Mouse (Mus musculus) adrenal gland, adult (tissue): ENCODE data around the gene Fam174b.

Experiments
- DNase-seq, 2 experiments: peaks; one replicate each; pipeline ENCODE4 v3.0.0; 2022 to 2023; ENCODE audit warnings: low spot score in 1 of 2; ENCODE audit not compliant: inconsistent age in 2 of 2

Fam174b gene

DNA sequence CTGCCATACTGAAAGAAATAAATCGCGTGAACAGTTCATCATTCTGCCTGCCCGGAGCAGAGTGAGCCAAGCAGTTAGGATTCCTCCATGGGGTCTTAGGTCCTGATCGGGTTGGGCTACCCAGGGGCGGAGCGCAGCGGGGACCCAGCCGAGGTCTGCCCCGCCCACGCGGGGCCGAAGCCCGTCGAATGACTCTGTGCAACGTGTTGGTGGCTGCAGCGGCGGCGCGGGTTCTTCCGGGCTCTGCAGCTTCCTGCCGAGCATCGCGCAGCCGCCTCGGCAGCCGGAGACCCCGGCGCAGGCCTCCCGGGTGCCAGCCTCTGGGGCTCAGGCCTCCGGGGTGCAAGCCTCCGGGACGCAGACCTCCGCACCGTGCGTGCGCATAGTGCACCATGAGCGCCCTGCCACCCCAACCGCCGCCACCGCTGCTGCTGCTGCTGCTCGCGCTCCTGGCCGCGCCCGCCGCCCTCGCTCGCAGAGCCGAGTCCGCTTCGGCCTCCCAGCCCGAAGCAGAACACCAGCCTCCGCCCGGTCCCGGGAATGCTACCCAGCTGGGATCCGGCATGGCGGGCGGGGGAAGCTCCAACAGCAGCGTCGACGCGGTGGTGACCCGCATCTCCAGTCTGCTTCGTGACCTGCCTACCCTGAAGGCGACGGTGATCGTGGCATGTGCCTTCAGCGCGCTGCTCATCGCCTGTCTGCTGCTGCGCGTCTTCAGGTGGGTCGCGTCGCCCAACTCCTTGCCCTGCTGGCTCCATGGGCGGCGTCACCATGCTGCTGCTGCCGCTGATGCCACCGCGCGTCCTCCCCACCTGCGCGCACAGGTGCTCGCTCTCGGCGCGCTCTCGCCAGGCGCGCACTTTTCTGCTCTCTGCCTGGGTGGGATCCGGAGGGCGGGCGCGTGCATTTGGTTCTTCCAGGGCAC, at the start of gene Fam174b:
TSS of gene Fam174b (plus strand) at position 192 of the 925 bp plus-strand sequence.
- peak; percentile 63 to 83 for DNase-seq

DNA sequence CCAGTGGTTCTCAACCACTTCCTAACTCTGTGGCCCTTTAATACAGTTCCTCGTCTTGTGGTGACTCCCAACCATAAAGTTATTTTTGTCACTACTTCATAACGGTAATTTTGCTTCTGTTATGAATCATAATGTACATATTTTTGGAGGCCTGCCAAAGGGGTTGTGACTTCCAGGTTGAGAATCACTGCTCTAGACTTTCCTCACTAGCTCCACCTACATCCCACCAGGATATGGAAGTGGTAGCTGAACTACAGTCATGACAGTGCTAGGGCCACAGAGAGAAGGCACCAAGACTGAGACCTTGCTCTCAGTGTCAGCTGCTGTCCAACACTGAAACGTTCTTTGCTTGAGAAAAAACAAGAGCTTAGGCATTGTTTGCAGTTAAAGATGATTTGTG, 43.0 kb upstream of the Fam174b start:
- DNase-seq, result no peak

DNA sequence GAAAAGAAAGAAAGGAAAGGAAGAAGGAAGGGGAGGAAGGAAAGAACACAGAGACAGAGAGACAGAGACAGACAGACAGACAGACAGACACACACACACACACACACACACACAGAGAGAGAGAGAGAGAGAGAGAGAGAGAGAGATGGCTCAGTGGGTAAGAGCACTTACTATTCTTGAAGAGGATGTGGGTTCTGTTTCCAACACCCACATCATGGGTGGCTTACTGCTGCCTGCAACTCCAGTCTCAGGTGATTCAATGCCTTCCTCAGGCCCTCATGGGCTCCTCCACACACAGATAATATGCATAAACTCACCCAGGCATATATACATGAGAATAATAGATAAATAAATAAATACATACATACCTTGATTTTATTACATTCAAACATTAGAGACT, 35.8 kb upstream of the Fam174b start:
- no peak for DNase-seq

DNA sequence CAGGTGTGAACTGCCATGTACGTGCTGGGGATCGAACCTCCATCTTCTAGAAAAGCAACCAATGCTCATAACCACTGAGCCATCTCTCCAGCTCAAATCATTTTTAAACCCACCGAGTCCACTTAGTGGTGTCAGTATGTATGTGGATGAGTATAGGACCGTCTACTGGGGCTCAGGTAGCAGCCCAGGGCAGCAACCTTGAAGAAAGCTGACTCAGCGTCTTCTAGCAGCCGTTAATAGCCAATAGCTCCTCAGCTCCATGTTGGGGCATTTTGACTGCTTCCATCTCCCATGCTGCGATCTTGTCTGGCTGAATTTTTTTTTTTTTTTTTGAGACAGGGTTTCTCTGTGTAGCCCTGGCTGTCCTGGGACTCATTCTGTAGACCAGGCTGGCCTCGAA, 26.6 kb upstream of the Fam174b start:
- no peak for DNase-seq

DNA sequence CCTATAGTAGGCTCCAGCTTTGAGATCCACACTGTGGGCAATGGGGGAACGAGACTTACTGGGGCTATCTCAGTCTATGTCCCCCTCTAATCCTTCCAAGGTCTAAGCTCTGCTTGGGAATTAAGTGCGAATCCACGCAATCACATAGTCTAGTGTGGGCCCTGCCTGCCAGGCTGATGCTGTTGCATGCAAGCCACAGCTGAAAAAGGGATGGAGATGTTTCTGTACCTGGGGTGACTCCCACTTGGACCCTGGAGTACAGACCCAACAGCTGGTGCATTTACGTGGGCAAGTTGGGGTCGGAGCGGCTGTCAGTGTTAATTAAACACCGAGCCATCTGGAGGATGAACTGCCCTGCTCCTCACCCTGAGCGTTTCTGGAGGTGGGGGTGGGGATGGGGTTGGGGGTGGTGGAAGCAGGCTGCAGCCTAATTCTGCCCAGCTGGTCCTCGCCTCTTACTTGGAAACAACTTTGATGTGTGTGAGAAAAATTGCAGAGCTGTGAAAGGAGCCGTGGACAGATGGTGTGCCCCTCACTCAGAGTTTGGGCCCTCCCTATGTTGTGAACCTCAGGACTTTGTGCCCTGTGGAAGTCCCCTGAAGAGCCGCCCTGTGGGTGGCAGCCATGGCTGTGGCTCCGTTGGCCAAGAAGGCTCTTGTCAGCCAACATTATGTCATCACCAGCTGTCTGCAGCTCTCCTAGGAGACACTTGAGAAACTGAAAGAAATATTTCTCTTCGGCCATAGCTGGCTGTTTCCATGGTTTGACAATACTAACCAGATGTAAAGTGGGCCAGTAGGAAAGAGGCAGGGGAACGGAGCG, 24.0 kb upstream of the Fam174b start:
- DNase-seq, result peak in 1 of 2 experiments; percentile 25

DNA sequence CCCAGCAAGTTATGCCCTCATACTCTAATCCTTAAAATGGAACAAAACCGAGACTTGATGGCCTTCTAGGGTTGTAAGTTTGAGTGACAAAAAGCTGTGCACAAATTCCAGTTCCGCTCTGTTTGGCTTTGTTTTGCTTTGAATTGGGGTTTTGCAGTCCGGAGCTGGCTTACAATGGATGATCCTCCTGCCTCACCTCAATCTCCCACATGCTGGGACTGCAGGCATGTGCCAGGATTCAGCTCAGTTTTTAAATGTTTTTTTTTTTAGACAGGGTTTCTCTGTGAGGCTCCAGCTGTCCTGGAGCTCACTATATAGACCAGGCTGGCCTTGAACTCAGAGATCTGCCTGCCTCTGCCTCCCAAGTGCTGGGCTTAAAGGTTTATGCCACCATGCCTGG, 23.3 kb upstream of the Fam174b start:
- DNase-seq, result no peak

DNA sequence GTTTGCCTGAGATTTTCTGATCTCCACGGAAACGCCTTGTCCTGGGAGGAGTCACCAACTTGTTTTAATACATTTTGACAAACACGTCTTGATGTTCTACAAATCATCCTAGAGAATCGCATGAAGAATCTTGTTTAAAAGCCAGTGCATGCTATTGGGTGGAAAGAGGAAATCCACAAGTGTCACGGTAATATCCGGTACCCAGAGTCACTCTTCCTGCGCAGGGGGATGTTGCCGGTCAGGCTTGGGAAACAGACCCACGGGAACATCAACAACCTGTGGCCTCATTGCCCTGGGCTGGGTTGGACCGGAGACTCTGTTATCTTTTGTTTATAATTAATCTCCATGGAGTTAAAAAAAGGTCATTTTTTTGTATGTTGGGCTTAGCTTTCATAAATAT, 22.1 kb upstream of the Fam174b start:
- peak; percentile 24 to 61 for DNase-seq

DNA sequence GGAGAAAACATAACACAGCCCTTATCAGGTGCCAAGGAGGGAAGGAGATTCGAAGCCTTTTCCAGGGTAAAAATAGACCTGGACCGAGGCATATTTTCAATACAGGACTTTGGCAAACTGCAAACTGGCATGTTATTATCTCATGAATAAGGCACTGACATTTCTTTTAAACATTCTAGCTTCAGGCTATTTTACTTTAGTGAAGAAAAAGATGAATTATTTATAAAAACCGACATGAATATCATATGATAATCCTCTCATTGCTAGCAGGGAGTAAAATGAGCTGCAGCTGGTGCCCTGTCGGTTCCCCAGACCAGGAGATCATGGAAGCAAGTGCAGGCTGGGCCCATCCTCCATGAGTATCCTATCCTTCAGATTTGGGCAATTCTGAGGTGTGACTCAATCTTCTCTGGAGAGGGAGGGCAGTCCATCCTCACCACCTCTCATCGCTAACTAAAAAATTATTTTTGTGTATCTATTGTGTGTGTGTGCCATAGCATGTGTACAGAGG, 21.6 kb upstream of the Fam174b start:
- DNase-seq, result no peak

DNA sequence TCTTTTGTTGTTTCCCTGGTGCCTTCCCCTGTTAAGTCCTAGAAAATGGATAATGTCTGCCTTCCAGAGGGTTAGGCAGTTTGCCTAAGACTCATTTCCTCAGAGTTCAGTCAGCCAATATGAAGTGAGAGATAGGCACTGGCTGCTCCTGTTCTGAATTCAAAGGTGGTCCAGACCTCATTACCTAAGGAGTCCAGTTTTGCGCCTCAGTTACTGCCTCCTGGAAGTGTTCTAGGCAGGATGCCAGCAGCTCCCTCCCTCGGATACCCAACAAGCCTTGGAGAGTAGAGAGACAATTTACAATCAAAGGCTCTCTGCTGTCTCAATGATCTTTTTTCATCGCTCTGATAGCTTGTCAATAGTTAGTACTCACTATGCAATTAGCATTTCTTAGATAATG, 19.1 kb upstream of the Fam174b start:
- peak in 1 of 2 experiments; percentile 40 for DNase-seq

DNA sequence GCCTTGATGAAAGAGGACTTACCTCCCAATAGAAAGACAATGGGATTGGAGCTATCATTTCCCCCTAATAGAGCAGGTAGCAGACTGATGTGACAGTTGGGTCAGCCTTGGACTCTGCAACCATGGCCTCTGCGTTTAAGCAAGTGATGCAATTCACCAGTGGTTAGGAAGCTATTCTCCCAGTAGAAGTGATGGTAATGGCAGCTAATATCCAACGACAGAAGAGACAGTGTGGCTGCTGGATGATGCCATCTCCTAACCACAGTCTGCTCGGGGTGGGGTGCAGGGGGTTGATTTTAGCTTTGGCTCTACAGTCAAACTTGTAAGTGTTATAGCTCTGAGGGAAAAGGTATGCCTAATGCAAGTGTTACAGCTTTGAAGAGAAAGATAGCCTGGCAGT, 18.3 kb upstream of the Fam174b start:
- DNase-seq, result no peak

DNA sequence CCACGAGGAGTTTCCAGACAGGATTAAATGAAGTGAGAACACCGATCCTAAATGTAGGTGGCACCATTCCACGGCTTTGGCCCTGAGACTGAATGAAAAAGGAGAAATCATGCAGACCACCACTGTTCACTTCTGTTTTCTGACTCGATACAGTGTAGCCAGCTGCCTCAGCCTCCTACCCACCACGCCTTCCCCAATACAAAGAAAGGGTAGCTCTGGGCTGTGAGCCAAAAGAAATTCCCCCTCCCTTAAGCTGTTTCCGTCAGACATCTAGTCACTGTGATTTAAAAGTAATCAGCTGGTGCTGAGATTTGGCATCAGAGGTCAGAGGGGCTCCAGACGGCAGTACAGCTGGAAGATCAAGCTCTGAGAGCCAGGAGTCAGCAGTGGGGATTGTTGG, 10.2 kb upstream of the Fam174b start:
- no peak for DNase-seq

DNA sequence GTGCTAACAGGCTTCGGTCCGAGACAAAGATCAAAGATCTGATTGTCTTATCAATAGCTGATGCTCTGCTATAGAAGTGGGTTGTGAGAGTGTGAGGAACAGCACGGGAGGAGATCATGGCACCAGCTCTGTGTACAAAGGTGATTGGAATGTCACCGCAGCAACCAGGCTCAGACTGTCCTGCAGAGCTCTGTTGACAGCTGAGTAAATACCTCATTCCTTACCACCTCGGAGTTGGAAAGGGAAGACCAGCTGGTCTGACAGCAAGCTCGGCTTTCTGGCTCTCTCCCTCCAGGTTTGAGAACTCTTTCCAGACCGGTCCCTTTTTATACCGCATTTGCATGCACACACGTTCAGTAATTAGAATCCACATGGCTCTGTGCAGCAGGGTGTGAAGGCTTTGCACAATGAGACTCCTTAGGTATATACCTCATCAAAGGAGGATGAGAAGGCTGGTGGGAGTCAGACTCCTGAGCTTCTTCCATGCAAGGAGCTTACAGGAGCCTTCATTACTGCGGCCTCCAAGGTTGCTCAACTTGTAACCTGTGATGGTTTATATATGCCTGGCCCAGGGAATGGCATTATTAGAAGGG, 9.6 kb upstream of the Fam174b start:
- DNase-seq, result no peak

DNA sequence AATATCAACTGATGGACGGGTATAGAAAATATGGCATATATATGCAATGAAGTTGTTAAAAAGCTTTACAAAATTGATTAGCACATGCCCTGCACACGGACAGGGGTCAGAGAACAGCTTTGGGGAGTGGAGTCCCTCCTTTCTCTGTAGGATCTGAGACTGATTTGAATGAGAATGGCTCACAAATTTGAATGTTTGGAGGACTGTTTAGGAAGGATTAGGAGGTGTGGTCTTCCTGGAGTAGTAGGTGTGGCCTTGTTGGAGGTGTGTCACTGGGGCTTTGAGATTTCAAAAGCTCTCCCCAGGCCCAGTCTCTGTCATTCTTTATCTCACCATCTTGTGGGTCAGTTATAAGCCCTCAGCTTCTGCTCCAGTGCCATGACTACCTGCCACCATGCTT, 4.1 kb upstream of the Fam174b start:
- no peak for DNase-seq

DNA sequence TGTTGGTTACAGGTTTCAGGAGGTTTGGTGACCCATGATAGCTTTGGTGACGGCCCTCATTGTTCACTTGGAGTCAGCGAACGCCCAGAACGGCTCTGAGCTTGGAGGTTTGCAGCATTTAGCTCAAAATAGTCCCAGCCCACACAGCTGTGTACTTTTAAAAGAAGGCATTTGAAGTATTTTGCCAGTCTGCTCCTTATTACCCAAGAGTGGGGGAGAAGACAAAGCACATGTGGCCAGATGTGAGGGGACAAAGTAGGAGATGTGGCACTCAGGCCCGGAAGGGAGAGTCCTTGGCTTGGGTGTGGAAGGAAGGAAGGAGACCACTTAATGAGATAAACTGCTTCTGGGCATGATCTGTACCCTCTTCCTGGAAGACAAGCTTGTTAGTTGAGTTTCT, 1.3 kb downstream of the Fam174b start:
- DNase-seq, result peak in 1 of 2 experiments; percentile 39

DNA sequence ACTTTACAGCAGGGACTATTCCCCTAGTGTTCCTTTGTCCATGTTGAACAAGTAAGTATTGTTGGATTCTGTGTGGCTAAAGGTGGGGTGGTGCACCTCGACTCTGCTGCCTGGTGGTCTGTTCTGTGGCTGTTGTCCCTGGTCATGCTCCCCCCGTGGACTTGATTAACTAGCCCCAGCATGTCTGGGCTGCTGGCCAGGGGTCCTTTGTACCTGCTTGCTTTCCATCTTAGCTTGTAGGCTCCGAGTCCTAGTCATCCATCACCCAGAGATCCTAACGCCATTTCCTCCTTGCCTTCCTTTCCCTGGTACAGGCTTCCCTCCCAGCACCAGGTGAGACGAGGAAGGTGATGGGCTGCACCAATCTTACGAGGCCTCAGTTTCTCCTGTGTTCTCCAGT, 1.7 kb downstream of the Fam174b start:
- DNase-seq, result no peak

DNA sequence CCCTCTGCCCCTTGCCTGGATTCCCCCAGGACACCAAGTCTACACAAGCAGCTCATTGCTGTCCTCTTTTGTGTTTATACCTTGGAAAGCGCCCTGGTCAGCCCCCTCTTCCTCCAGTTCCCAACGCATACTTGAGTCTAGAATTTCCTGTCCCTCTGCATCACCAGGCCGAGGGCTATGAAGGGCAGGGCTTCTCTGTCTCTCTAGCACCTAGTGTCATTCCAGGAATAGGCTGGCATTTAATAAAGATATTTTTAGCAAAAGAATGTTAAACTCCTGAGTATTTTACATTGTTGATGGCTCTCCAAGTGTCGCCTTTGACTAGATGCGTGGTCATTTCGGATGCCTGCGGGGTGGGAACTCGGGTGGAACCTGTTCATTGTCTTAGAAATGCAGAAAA, 3.0 kb downstream of the Fam174b start:
- no peak for DNase-seq

DNA sequence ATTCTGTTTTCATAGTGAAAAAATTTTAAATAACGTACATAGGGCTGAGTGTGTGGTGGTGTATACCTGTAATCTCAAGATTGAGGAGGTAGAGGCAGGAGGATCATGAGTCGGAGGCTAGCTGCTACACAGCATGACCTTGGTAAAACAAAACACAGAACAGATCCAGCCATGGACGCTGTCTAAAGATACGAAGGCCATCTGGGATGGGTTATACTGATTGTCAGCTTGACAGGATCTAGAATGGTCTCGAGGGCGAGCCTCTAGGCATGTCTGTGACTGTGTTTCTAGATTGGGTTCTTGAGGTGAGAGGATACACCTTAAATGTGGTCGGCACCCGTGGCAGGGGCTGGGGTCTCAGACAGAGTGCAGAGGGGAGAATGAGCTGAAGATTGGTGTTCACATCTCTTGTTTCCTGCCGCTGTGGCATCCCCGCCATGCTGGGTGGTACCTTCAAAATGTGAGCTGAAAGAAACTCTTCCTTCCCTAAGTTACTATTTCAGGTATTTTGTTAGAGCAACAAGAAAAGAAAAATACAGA, 3.8 kb downstream of the Fam174b start:
- DNase-seq, result no peak

DNA sequence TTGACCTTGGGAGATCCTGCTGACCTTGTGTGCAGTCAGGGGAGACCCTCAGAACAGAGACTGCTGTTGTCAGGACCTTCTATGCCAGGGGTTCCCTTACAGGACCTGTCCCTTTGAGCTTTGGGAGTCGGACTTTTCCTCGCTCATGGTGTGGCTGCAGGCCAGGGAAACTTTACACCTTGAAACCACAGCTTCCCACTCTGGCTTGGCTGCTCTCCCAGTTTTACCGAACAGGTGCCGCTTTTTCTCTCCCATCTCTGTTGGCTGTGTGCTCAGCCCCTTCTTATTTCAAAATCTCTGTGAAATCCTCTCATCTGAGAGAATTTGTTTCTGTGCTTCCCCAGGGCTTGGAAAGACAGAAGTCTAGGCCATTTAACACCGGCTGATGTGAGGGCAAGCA, 5.8 kb downstream of the Fam174b start:
- DNase-seq, result no peak

DNA sequence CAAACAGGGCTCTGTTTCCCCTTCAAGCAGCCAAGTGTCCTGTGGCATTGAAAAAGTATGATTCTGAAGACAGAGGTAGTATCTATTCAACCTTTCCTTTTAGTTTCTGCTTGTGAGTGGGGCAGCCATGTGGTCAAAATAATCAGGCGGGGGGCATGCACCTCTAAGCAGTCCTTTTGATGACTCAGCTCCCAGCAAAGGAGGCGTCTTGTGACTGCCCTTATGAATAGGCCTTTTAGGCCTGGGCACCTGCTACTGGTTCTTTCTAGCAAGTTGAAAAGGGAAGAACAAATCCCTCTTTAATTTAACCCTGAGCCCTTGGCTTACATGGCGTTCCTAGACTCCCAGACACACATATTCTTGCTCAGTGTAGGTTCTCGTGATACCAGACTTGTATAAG, 6.7 kb downstream of the Fam174b start:
- DNase-seq, result no peak

DNA sequence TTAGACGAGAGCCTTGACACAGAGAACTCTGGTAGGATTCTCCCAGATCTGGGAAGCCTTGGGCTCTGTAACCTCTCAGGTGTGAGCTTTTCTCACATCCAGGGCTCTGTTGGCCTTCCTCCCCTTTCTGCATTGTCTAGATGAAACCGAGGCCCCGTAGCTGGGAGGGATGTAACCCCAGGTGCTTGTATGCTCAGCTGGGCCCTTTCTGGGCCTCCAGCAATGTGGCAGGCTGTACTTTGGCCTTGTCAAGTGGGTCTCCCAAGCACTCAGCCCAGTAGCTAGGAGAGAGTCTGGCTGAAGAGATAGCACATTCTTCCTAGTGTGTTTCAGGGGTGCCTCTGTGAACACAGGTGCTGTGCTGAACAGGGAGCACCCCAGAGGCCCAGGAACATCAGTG, 7.4 kb downstream of the Fam174b start:
- DNase-seq, result no peak

DNA sequence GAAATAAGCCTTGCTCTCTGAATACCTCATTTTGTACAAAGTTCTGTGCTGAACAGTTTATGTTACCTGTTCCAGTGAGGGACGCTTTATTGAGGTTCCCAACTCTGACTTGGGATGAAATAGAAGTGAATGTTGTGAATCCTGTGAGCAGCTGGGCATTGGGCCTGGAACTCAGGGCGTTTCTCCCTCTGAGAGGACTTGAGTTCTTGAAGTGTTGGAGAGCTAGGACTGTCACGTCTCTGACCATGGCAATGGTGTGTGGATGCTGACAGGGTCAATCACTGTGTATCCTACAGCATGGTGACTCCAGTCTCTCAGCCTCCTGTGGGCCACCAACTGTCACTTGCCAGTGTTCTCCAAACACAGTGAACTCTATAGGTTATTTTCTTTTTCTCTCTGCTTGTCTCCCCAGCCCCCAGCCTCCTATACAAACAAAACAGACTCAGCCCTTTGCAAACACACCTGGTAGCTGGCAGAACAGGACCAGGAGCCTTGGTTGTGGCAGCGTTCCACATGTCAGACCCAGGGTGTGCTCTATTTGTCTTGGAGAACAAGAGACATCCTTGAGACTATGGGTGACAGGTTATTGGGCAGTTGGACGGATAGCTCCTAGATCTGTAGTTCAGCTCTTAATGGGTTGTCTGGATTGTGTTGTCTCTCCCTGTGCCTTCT, 8.5 kb downstream of the Fam174b start:
- no peak for DNase-seq
